Mouse (Mus musculus) embryonic fibroblast, embryonic 13.5 days (primary cell): ENCODE data around the gene Tmem270.
"Not testable (repeated sequence)": the region's sequence is repeated elsewhere in the genome, so short reads cannot be mapped to it uniquely, and the experiment has no call there.

ENCODE experiments used
- CTCF ChIP-seq: IDR thresholded peaks from 2 replicates; pipeline ENCODE4 v1.5.1; 2011; ENCODE audit warnings: mild to moderate bottlenecking, control low read depth, low read length, moderate library complexity, borderline replicate concordance; ENCODE audit not compliant: insufficient read depth
- POLR2A ChIP-seq: IDR thresholded peaks from 2 replicates; pipeline ENCODE4 v1.6.1; 2011; ENCODE audit warnings: low read depth, mild to moderate bottlenecking, control low read depth, low read length, moderate library complexity

- TF ChIP-seq POLR2A, CTCF: not testable (repeated sequence)
Observed at GRCm38 (mm10) chr5:134933686-134934085, 27.2 kb upstream of the Tmem270 start.
